Mouse (Mus musculus): ENCODE measurements around the gene Gmeb1. TPM values are rescaled to one million over a fixed set of nuclear protein-coding genes. Genes with fewer than 3 reads are reported as not detected.

Gene Gmeb1
- total RNA-seq, 2 experiments from 2014 or later: 8.7 to 10.6 TPM

- H3K27ac ChIP-seq: peak overlapping the region; percentile 99; the same call in 1 of the 2 replicates
- H3K4me3 ChIP-seq: peak overlapping the region; percentile 93
- no peak for DNase-seq
- no peak for TF ChIP-seq CTCF (IDR thresholded peaks at IDR 0.05)
- intact Hi-C loops (cut with DNase I): no loop called here
These were observed 51.1 kb downstream of the Gmeb1 start for GRCm38 (mm10) chr4:132210325-132210724.

- no peak for DNase-seq
- no peak for TF ChIP-seq CTCF (IDR thresholded peaks at IDR 0.05)
- no peak overlapping the region for H3K4me3 ChIP-seq
- intact Hi-C loops (cut with DNase I): no loop called here
- H3K27ac ChIP-seq: no peak overlapping the region
These were observed 52.1 kb downstream of the Gmeb1 start for GRCm38 (mm10) chr4:132209299-132209698.

GRCm38 (mm10) chr4:132207280-132207679, 54.1 kb downstream of the Gmeb1 start:
- intact Hi-C loops (cut with DNase I): no loop called here
- no peak for DNase-seq
- TF ChIP-seq CTCF (IDR thresholded peaks at IDR 0.05): no peak
- H3K4me3 ChIP-seq: no peak overlapping the region
- no peak overlapping the region for H3K27ac ChIP-seq

- intact Hi-C loops (cut with DNase I): no loop called here
- H3K4me3 ChIP-seq: no peak overlapping the region; the same call in 1 of the 2 replicates
- no peak for DNase-seq
- TF ChIP-seq CTCF (IDR thresholded peaks at IDR 0.05): no peak
- peak overlapping the region; percentile 72 for H3K27ac ChIP-seq
These were observed 62.6 kb downstream of the Gmeb1 start for GRCm38 (mm10) chr4:132198771-132199170.

- DNase-seq: no peak
- TF ChIP-seq CTCF (IDR thresholded peaks at IDR 0.05): peak; percentile 49
- Histone ChIP-seq H3K27ac (peak overlapping the region; percentile 72), H3K4me3 (no peak overlapping the region; the same call in 1 of the 2 replicates)
- intact Hi-C loops (cut with DNase I): no loop called here
These were observed 63.1 kb downstream of the Gmeb1 start for GRCm38 (mm10) chr4:132198285-132198712.

GRCm38 (mm10) chr4:132194975-132195374, 66.4 kb downstream of the Gmeb1 start:
- DNase-seq: no peak
- intact Hi-C loops (cut with DNase I): no loop called here
- no peak for TF ChIP-seq CTCF (IDR thresholded peaks at IDR 0.05)

GRCm38 (mm10) chr4:132194373-132194772, 67.0 kb downstream of the Gmeb1 start:
- intact Hi-C loops (cut with DNase I): no loop called here
- H3K4me3 ChIP-seq: no peak overlapping the region
- TF ChIP-seq CTCF (IDR thresholded peaks at IDR 0.05): no peak
- DNase-seq: no peak
- H3K27ac ChIP-seq: no peak overlapping the region

More at GRCm38 (mm10) chr4:132194975-132195374, 66.4 kb downstream of the Gmeb1 start:
- Histone ChIP-seq H3K4me3 (no peak overlapping the region), H3K27ac (no peak overlapping the region)

- intact Hi-C loops (cut with DNase I): no loop called here
- Histone ChIP-seq H3K4me3 (no peak overlapping the region), H3K27ac (no peak overlapping the region)
- TF ChIP-seq CTCF (IDR thresholded peaks at IDR 0.05): no peak
- no peak for DNase-seq
These were observed 73.5 kb downstream of the Gmeb1 start for GRCm38 (mm10) chr4:132187826-132188401.

GRCm38 (mm10) chr4:132183162-132183561, 78.2 kb downstream of the Gmeb1 start:
- intact Hi-C loops (cut with DNase I): no loop called here
- no peak for TF ChIP-seq CTCF (IDR thresholded peaks at IDR 0.05)
- Histone ChIP-seq H3K27ac (no peak overlapping the region), H3K4me3 (no peak overlapping the region)
- no peak for DNase-seq

- no peak; the same call in 1 of the 2 replicates for TF ChIP-seq CTCF (IDR thresholded peaks at IDR 0.05)
- H3K27ac ChIP-seq: no peak overlapping the region
- no peak overlapping the region for H3K4me3 ChIP-seq
- no peak for DNase-seq
- intact Hi-C loops (cut with DNase I): no loop called here
These were observed 79.4 kb downstream of the Gmeb1 start for GRCm38 (mm10) chr4:132181721-132182658.

GRCm38 (mm10) chr4:132180710-132181109, 80.7 kb downstream of the Gmeb1 start:
- no peak overlapping the region for H3K27ac ChIP-seq
- peak; percentile 58 for TF ChIP-seq CTCF (IDR thresholded peaks at IDR 0.05)
- intact Hi-C loops (cut with DNase I): no loop called here
- no peak overlapping the region for H3K4me3 ChIP-seq
- DNase-seq: peak; percentile 45

- TF ChIP-seq CTCF (IDR thresholded peaks at IDR 0.05): peak; percentile 79
- Histone ChIP-seq H3K4me3 (no peak overlapping the region), H3K27ac (no peak overlapping the region)
- DNase-seq: peak; percentile 33
- intact Hi-C loops (cut with DNase I): loop anchor here (1.0 to 10.0 kb wide), 2 partner anchors 89 to 314 kb away; no protein-coding TSS in a partner anchor
These were observed 82.8 kb downstream of the Gmeb1 start for GRCm38 (mm10) chr4:132178630-132179059.

GRCm38 (mm10) chr4:132176474-132176873, 84.9 kb downstream of the Gmeb1 start:
- intact Hi-C loops (cut with DNase I): loop anchor here (10.0 kb wide), 1 partner anchor 312 kb away; no protein-coding TSS in a partner anchor
- no peak for TF ChIP-seq CTCF (IDR thresholded peaks at IDR 0.05)
- Histone ChIP-seq H3K27ac (no peak overlapping the region), H3K4me3 (no peak overlapping the region)
- no peak for DNase-seq

Small RNA genes lying within 50 kb of the gene (microRNA-seq; reads per million reads assigned to microRNA genes)
- gene Gm22033: not detected

Other genes starting within 250 kb of the Gmeb1 start
- under 1 TPM in 1 of 2 experiments, not detected in 1; 0.08 TPM for gene Gm10300, start 186.9 kb downstream of the Gmeb1 start, total RNA-seq (2021)
- gene Epb41, start 186.3 kb downstream of the Gmeb1 start, total RNA-seq (2021): 100 to 1,000 TPM; 102 to 113 TPM
- gene Oprd1, start 117.1 kb downstream of the Gmeb1 start, total RNA-seq (2021): not detected
- gene Ythdf2, start 49.3 kb downstream of the Gmeb1 start, total RNA-seq (2021): 10 to 100 TPM; 27.3 to 27.6 TPM
- 10 to 100 TPM; 34.7 to 38.4 TPM for gene Taf12, start 12.8 kb upstream of the Gmeb1 start, total RNA-seq (2021)
- under 1 TPM in 1 of 2 experiments, not detected in 1; 0.33 TPM for gene Rab42, start 41.8 kb upstream of the Gmeb1 start, total RNA-seq (2021)
- 10 to 100 TPM; 10.4 to 11.7 TPM for gene Trnau1ap, start 67.9 kb upstream of the Gmeb1 start, total RNA-seq (2021)
- gene Rcc1, start 92.0 kb upstream of the Gmeb1 start, total RNA-seq (2021): 1 to 10 TPM; 7.7 to 7.8 TPM
- gene Phactr4, start 160.9 kb upstream of the Gmeb1 start, total RNA-seq (2021): 10 to 100 TPM; 14.6 to 15.6 TPM
- gene Med18, start 202.3 kb upstream of the Gmeb1 start, total RNA-seq (2021): 1 to 10 TPM; 2.9 to 3.3 TPM
- 1 to 10 TPM; 1.5 to 2.1 TPM for gene Sesn2, start 248.9 kb upstream of the Gmeb1 start, total RNA-seq (2021)

Data from gastrocnemius, adult 2 months (tissue).